Mouse (Mus musculus): Measurements from ENCODE around the gene Zbtb17.

GRCm38 (mm10) chr4:141425484-141426479, 18.7 kb upstream of the Zbtb17 start:
- TF ChIP-seq CTCF (IDR thresholded peaks at IDR 0.05; ENCODE audit: low read depth), result no peak
- no peak for TF ChIP-seq EP300 (optimal IDR thresholded peaks at IDR 0.05)

Measured in stomach, postnatal 0 days (tissue).